Mouse (Mus musculus) brain, adult 2 months (tissue): ENCODE measurements around the gene Plekhm2.

Experiments
- DNase-seq: peaks from one replicate; pipeline ENCODE4 v3.0.0; 2011; ENCODE audit warnings: low read depth, low spot score

Plekhm2 gene

GRCm38 (mm10) chr4:141605421-141605820, 59.3 kb downstream of the Plekhm2 start:
- no peak for DNase-seq

GRCm38 (mm10) chr4:141604493-141604892, 60.2 kb downstream of the Plekhm2 start:
- no peak for DNase-seq

GRCm38 (mm10) chr4:141603921-141604320, 60.8 kb downstream of the Plekhm2 start:
- DNase-seq = no peak

- no peak for DNase-seq
These were observed 62.0 kb downstream of the Plekhm2 start for GRCm38 (mm10) chr4:141602523-141603223.

- no peak for DNase-seq
These were observed 63.4 kb downstream of the Plekhm2 start for GRCm38 (mm10) chr4:141601148-141601862.

- no peak for DNase-seq
These were observed 64.3 kb downstream of the Plekhm2 start for GRCm38 (mm10) chr4:141600364-141600763.

GRCm38 (mm10) chr4:141599251-141600141, 65.2 kb downstream of the Plekhm2 start:
- DNase-seq = no peak

- no peak for DNase-seq
These were observed 65.8 kb downstream of the Plekhm2 start for GRCm38 (mm10) chr4:141598894-141599250.

- DNase-seq = no peak
These were observed 66.4 kb downstream of the Plekhm2 start for GRCm38 (mm10) chr4:141598199-141598893.

- no peak for DNase-seq
These were observed 67.9 kb downstream of the Plekhm2 start for GRCm38 (mm10) chr4:141596700-141597328.

GRCm38 (mm10) chr4:141595605-141596268, 69.0 kb downstream of the Plekhm2 start:
- no peak for DNase-seq

GRCm38 (mm10) chr4:141595138-141595537, 69.6 kb downstream of the Plekhm2 start:
- DNase-seq = no peak

- no peak for DNase-seq
These were observed 73.2 kb downstream of the Plekhm2 start for GRCm38 (mm10) chr4:141591547-141591946.

- DNase-seq = no peak
These were observed 80.8 kb downstream of the Plekhm2 start for GRCm38 (mm10) chr4:141583919-141584318.

- no peak for DNase-seq
These were observed 83.6 kb downstream of the Plekhm2 start for GRCm38 (mm10) chr4:141581051-141581450.

- DNase-seq = no peak
These were observed 85.9 kb downstream of the Plekhm2 start for GRCm38 (mm10) chr4:141578833-141579232.

- DNase-seq = no peak
These were observed 87.8 kb downstream of the Plekhm2 start for GRCm38 (mm10) chr4:141576877-141577276.

- DNase-seq = no peak
These were observed 88.3 kb downstream of the Plekhm2 start for GRCm38 (mm10) chr4:141576404-141576803.
